Mouse (Mus musculus) kidney, postnatal 4 days (tissue): Measurements from ENCODE around the gene Col2a1.

Experiments
- DNase-seq, 2 experiments: peaks; one replicate each; pipeline ENCODE4 v3.0.0; 2021; ENCODE audit warnings: mixed read lengths in 2 of 2

Col2a1 gene

GRCm38 (mm10) chr15:98002113-98002990 lies 2.1 kb downstream of the Col2a1 start:
- DNase-seq = peak in 1 of 2 experiments; percentile 49

- DNase-seq = peak; percentile 39 to 60
Measured at GRCm38 (mm10) chr15:98001321-98002112, 3.0 kb downstream of the Col2a1 start.

DNA sequence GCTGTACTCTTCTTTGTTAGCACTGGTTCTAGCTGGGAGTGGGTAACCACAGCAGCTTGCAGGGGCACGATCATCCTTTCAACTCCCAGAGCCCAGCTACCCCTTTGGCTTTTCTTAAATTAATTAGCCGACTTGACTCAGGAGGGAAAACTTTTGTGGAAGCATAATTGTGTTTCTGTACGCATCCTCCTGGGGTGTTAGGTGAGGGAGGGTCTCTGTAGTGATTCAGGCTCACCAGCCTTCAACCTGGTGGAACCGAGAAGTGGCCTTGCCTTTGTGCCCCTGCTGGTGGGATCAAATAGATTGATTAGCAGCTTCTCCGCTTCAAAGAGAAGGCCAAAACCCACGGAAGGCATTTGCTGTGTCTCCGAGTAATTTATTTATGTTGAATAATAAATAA lies 4.5 kb downstream of the Col2a1 start:
- DNase-seq = no peak

DNA sequence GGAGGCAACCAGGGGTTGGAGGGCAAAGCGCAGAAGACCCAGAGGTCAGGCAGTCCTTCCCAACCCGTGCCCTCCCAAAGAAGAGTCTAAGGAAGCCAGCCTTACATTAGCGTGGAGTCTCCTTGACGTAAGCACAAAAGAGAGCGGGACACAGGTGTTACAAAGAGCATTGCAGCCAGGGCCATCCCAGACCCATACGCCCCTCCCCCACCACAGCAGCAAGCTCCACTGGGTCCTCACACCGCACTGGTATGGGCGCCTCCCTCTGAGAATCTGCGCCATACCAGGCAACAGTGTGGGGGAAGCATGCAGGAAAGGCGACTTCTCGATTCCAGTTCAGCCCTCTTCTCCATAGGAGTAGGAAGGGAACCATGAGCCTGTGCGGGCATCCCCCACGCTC lies 4.9 kb downstream of the Col2a1 start:
- peak; percentile 48 to 63 for DNase-seq

DNA sequence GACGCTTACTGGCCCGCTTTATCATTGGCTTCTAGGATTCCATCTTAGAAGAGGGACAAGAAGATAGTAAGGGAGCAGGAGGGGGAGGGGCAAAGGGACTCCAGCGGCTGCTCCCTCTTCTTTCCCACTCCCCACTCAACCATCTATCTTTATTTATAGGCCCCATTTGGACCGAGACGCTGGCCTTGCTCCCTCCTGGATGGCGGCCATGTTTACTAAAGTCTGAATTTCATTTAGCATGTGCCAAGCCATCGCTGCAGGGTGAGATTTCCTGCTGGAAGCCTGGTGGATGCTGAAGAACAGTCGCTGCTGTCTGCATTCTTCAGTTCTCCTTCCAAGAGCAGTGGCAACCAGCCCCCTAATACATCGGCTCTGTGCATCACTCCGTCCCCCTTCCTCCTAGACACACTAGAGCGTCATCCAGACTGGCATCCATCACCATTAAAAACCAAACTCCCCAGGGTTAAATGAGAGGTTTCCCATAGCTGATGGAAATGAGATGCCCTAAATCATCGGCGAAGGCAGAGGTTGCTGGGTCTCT lies 7.7 kb downstream of the Col2a1 start:
- peak; percentile 57 to 61 for DNase-seq

GRCm38 (mm10) chr15:97992712-97993286 lies 11.7 kb downstream of the Col2a1 start:
- DNase-seq = peak; percentile 83 to 91

- DNase-seq = peak; percentile 38 to 64
Measured at GRCm38 (mm10) chr15:97992027-97992711, 12.3 kb downstream of the Col2a1 start.

DNA sequence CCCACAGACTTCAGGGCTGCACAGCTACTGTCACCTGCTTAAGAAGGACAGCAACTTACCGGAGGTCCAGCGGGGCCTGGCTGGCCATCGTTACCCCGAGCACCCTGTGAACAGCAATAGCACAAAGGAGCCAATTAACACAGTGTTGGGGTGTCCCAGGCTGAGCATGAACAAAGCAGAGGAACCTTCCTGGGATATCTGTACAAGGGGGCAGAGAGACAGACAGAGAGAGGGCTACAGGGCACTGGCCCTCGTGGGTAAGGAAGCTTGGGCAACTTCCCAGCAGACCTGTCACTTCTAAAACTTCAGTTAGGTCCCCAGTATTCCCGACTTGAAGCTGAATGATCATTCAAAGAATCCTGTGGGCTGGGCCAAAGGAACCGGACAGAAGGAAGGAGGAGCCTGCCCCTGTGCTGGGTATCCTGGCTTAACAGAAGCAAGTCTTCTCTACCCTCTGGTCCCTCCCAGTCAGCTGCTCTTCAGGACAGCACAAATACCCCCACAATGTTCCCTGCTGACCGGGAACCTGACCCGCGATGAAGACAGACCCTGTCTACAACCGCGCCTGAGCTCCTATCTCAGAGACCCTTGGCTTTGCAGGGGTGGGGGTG lies 13.1 kb downstream of the Col2a1 start:
- DNase-seq = no peak

- no peak for DNase-seq
Measured at GRCm38 (mm10) chr15:97990721-97991120, 13.8 kb downstream of the Col2a1 start.

GRCm38 (mm10) chr15:97990124-97990523 lies 14.4 kb downstream of the Col2a1 start:
- DNase-seq = peak; percentile 57 to 70

DNA sequence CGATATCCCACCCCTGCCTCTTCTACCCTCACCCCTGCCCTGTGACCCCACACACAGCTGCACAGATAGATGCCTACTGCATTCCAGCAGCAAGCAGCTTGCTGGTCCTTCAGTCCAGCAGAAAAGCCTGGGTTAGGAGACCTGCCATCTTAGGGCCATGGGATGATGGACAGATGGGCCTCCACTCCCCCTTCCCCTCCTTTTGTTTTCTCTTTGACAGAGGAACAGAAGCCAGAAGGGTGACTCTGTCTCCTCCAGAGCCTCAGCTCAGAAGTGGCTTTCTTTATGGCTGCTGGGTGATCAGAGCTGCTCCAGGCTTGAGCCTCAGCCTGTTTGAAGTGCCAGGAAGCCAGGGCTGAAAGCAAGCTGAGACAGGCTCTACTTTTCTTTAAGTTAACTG lies 15.0 kb downstream of the Col2a1 start:
- no peak for DNase-seq

GRCm38 (mm10) chr15:97981560-97981959 lies 22.9 kb downstream of the Col2a1 start:
- DNase-seq = no peak

DNA sequence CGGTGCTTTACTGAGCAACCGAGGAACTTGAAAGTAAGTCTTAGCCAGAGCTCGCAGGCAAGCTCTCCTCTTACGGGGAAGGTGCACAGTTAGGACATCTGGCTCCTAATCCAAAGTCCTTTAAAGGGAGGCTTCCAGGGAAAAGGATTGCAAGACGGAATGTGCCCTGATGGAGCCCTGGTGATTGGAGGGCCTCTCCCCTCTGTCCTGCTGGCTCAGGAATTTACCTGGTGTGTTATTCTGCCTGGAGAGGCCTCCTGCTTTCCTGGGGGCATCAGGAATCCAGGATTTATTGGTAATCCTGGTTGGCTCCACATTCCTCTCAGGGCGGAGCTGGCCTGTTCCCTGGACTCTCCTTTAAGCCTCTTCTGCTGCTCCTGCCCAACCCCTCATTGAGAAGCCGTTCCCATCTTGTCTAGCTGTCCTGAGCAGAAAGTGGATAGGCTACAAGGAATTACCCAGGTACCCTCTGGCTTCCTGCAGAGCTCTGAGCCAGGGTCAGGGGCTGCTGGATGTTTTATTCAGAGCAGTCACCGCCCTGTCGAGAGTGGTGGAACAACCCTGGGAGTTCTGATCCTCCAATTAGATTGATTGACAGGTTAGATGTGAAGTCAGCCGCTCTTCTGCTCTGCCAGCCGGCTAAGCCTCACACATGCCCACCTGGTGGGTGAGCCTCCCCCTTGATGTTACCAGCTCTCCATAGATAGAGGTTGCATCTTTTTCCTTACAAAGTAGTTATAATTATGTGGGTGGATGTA lies 31.1 kb downstream of the Col2a1 start:
- no peak for DNase-seq

GRCm38 (mm10) chr15:97972580-97972979 lies 31.9 kb downstream of the Col2a1 start:
- no peak for DNase-seq

DNA sequence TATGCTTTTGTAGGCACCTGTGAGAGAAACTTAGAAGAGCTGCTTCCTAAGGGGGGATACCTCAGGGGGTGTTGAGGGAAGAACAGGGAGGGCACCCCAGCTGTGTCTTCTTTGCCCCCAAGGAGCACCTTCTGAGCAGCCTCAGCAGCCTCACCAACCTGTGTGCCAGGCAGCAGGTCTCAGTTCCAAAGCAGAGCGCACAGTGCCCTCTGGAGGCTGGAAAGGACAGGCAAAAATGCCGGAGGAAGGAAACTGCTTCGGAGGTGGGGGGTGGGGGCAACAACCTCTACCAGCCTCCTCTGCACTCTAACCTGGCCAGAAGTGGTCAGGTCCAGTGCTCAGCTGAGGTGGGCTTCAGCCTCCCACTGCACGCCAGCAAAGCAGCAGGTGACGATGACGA lies 34.2 kb downstream of the Col2a1 start:
- DNase-seq = peak; percentile 58 to 71

DNA sequence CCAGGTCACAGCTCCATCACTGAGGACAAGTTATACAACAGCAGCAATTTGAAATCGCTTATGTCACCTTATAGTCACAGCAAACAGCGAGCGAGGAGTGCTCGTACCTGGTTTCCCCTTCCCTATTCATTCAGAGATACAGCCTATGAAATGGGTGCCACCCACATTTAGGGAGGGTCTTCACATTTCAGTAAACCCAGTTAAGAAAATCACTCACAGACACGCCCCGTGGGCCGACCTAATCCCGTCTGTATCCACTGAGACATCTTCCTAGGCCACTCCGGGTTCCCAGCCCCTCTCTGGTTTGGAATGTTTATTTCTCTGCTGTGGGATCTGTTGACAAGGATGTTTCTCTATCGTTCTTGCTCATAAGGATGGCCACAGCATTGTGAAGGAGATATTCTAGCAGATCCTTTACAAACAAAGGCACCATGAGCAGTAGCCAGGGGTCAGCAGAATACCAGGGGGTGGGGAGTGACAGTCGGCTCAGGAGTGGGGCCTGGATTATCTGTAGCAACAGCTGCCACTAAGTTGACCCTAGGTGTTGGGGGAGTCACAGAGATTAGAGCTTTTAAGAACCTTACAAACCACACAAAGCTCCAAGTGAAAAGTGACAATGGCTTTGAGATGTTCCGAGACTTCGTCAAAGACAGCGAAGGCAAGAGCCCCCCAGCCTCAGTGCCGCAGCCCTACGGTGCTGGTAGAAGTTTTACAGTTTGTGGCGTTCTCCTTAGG lies 39.0 kb downstream of the Col2a1 start:
- DNase-seq = no peak

GRCm38 (mm10) chr15:97964836-97965187 lies 39.7 kb downstream of the Col2a1 start:
- DNase-seq = no peak

DNA sequence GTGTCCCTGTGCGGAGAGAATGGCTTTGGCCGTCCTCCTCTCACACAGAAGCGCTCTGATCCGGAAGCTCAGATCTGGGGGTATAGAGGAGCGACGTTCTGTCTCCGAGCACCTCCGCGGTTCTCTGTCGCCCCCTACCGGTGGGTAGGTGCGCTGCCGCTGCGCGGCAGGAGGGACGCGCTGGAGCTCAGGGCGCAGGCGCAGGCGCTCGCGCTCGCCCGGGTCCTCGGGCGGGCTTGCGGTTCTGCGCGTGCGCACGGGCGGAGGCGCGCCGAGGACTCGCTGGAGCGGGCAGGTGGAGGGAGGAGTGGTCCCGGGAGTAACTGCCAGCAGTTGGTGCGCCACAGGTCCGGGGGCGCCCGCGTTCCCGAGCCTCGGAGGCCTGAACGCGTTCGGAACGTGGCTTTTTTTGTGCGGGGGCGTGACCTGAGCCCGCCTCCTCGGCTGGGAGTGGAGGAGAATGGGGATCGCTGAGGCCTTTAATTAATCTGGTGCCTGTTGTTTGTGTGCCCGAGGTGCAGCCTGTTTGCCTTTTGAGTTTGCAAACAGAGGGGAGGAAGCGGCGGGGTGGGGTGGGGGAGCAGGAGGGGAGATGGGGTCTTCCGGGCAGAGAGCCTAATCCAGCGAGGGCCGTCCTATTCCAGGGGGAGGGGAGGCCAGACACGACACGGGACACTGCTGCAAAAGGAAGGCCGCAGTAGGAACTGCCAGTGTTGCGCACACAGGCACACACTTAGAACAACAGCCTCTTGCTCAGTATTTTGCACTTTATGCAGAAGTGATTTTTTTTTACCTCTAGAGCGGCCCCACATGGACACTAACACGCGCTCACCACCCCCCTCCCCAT lies 40.3 kb downstream of the Col2a1 start, which contains the start of gene Tmem106c:
Tmem106c (plus strand) TSS at position 212 of the 847 bp plus-strand sequence.
- DNase-seq = peak; percentile 92 to 95

DNA sequence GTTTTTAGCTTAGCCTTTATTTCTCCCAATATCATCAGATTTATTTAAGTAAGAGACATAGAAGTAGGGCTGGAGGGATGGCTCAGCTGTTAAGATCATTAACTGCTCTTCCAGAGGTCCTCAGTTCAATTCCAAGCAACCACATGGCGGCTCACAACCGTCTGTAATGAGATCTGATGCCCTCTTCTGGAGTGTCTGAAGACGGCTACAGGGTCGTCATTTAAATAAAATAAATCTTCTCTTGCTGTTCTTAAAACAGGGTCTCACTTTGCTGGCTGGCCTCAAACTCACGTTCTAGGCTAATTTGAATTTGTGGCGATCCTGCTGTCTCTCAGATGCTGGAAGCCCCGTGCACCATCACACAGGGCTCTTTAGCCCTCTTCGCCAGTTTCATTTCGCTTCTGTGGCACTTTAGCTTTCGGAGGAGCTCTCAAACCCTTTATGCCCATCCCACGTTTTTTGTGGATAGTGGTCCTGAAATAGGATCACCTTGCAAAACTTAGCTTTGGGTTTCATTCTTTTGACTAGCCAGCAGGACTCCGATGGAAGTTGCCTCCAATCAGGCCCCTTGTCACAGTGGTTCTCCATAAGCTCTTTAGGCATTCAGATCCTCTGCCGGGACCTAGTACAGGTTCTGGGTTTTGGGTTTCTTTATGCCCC lies 41.0 kb downstream of the Col2a1 start:
- DNase-seq = no peak
